Mouse (Mus musculus) testis, adult 2 months (tissue): ENCODE data around the gene Opa3. TPM values are rescaled to one million over a fixed set of nuclear protein-coding genes. Genes with fewer than 3 reads are reported as not detected.

Experiments used
- H3K27ac ChIP-seq: fragments of 200-500 bp; 2 replicates; pipeline ENCODE4 v1.5.1; 2012; ENCODE audit warnings: low read depth, low read length; ENCODE audit not compliant: control insufficient read depth, insufficient read depth
- H3K27me3 ChIP-seq: fragments of 200-500 bp; 2 replicates; pipeline ENCODE4 v1.6.1; 2012; ENCODE audit warnings: mild to moderate bottlenecking, low read length, moderate library complexity; ENCODE audit not compliant: control insufficient read depth, insufficient read depth
- H3K36me3 ChIP-seq: fragments of 200-500 bp; 2 replicates; pipeline ENCODE4 v1.6.1; 2012; ENCODE audit warnings: mild to moderate bottlenecking, low read length; ENCODE audit not compliant: control insufficient read depth, insufficient read depth
- H3K4me1 ChIP-seq: fragments of 200-500 bp; 2 replicates; pipeline ENCODE4 v1.6.1; 2012; ENCODE audit warnings: low read length; ENCODE audit not compliant: control insufficient read depth, insufficient read depth
- H3K4me3 ChIP-seq: fragments of 200-500 bp; 2 replicates; pipeline ENCODE4 v1.5.1; 2012; ENCODE audit warnings: low read depth, mild to moderate bottlenecking, low read length, moderate library complexity, mixed read lengths; ENCODE audit not compliant: control insufficient read depth
- CTCF ChIP-seq: fragments of 200-500 bp; IDR thresholded peaks from 2 replicates; pipeline ENCODE4 v1.5.1; 2012; ENCODE audit warnings: low read depth, mild to moderate bottlenecking, inconsistent platforms, low read length, moderate library complexity; ENCODE audit not compliant: control insufficient read depth, insufficient read depth, insufficient replicate concordance
- POLR2A ChIP-seq: fragments of 200-500 bp; IDR thresholded peaks from 2 replicates; pipeline ENCODE4 v1.6.1; 2012; ENCODE audit warnings: low read depth, mild to moderate bottlenecking, inconsistent platforms, low read length, moderate library complexity; ENCODE audit not compliant: control insufficient read depth
- polyA plus RNA-seq: library from polyadenylated mRNA; depleted of rRNA; stranded (reverse); fragments of >200 nt; gene quantifications from 2 replicates; pipeline ENCODE4 v1.2.3, GENCODE M21; 2012

The Opa3 gene
- polyA plus RNA-seq, 1 experiment: 13.6 TPM

DNA sequence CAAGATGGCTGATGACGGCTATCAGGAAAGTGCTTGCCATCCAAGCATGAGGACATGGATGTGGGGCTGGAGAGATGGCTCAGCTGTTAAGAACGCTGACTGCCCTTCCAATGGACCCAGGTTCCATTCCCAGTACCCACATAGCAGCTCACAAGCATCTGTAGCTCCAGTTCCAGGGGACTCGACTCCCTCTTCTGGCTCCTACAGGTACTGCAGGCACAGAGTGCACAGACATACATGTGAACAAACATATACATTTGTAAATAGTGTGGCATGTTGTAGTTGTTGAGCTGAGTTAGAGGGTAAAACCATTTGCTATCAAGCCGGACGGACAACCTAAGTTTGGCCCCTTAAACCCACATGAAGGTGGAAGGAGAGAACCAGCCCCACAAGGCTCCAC is 18.1 kb upstream of the Opa3 start:
- TF ChIP-seq POLR2A (no peak), CTCF (peak; percentile 59; the same call in 1 of the 2 replicates)
- H3K36me3 ChIP-seq: no peaks in the 10 kb centered on the region
- H3K27ac ChIP-seq: no peak overlapping the region
- H3K4me1 ChIP-seq: peaks cover 5% of the 10 kb centered on the region
- H3K4me3 ChIP-seq: no peak overlapping the region
- no peaks in the 10 kb centered on the region for H3K27me3 ChIP-seq

DNA sequence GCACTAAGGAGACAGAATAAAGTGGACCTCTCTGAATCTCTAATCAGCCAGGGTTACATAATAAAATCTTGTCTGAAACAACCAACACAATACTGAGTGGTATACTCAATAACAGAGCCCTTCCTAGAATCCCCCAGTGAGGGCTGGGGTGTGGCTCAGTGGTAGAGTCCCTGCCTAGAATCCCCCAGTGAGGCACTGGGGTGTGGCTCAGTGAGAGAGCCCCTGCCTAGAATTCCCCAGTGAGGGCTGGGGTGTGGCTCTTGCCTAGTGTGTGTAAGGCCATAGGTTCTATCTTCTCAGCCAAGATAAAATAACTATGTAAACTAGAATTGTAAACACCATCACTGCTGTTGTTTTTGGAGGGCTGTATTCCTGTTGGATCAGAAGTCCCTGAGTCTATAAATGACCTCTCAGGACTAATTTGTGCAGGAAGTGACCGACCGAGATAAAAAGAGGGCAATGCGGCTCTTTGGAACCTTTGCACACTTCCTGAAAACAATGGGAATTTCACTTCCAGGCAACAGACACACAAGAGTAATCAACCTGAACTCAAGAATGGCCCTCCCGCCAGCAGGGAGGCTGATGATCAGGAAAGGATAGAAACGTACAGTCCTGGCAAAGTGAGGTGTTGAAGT is 17.0 kb upstream of the Opa3 start:
- no peaks in the 10 kb centered on the region for H3K36me3 ChIP-seq
- no peak overlapping the region for H3K27ac ChIP-seq
- peaks cover 8% of the 10 kb centered on the region for H3K4me1 ChIP-seq
- TF ChIP-seq CTCF (no peak), POLR2A (no peak)
- H3K27me3 ChIP-seq: no peaks in the 10 kb centered on the region
- no peak overlapping the region for H3K4me3 ChIP-seq

DNA sequence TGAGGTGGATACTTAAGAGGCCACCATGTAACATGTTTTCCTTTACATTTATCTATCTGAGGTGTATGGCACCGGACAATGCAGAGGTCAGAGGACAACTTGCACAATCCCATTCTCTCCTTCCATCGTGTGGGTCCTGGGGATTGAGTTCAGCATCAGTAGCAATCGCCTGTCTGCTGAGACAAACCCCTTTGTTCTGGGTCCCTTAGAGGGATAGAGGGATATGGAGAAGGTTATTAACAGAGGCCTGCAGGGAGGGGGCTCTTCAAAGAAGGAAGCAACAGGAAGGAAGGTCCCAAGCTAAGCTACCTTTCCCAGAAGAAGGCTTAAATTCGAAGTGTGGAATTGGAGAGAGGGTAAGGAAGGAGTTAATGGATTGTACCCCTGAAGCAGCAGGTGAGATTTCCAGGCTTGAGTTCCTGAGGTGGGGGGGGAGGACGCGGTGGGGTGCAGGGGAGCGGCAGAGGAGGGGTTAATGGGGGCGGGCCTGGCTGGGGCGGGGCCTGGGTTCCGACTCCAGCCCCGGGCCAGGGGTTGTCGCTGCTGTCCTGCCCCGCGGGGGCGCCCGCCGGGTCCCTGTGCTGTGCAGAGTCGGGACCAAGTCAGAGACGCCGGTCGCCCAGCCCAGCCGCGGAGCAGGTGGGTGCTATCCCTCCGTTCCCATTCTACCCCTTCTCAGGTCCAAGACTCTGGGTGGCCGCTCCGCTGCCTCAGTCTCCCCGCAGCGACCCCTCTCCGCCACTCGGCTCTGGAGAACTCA is 16.0 kb upstream of the Opa3 start, which contains the start of gene Gpr4:
Gene Gpr4 (plus strand): TSS at position 543 of the 760 bp plus-strand sequence.
- no peaks in the 10 kb centered on the region for H3K27me3 ChIP-seq
- peak within 1 kb of the TSS; percentile 48; the same call in 1 of the 2 replicates for H3K4me3 ChIP-seq
- H3K4me1 ChIP-seq: peaks cover 12% of the 10 kb centered on the region
- TF ChIP-seq CTCF (no peak), POLR2A (no peak)
- H3K27ac ChIP-seq: no peak within 1 kb of the TSS
- no peaks in the 10 kb centered on the region for H3K36me3 ChIP-seq

DNA sequence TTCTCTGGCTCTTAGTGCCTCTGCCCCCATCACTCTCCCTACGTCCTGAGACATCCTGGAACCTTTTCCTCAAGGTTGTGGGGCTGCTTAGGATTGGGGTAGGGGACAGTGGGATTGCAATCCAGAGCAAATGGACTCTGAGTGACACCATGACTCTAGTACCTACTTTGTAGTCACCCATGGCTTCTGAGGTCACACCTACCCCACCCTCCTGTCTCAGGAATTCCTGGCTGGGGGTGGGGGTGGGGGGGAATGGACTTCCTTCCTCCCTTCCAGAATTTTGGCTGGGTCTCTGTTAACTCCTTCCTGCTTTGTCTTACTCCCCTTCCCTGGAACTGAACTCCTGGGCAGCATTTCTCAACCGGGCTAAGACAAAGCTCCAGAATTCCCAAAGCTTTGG is 14.7 kb upstream of the Opa3 start:
- Histone ChIP-seq H3K36me3 (no peaks in the 10 kb centered on the region), H3K4me1 (peaks cover 12% of the 10 kb centered on the region), H3K27ac (no peak overlapping the region), H3K27me3 (no peaks in the 10 kb centered on the region), H3K4me3 (no peak overlapping the region)
- TF ChIP-seq POLR2A: no peak
- TF ChIP-seq CTCF: no peak

DNA sequence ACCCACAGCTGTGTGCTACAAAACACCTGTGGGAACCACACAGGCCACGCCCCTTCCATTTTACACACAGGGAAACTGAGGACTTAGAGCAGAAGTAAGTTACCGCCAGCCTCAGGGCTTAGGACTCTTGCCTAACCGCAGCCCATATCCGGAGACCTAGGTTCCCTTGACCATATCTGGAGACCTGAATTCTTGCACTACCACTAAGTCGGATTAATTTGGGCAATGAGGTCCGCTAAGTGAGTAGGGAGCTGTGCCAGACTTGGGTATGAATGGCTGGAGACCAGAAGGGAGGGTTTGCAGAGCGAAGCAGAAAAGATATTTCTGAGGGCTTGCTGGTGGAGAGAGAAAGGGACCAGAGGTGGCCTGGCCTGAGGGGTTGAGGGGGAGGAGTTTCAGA is 13.8 kb upstream of the Opa3 start:
- peaks cover 12% of the 10 kb centered on the region for H3K4me1 ChIP-seq
- no peaks in the 10 kb centered on the region for H3K27me3 ChIP-seq
- H3K36me3 ChIP-seq: no peaks in the 10 kb centered on the region
- no peak overlapping the region for H3K27ac ChIP-seq
- TF ChIP-seq CTCF (no peak), POLR2A (no peak)
- H3K4me3 ChIP-seq: no peak overlapping the region

DNA sequence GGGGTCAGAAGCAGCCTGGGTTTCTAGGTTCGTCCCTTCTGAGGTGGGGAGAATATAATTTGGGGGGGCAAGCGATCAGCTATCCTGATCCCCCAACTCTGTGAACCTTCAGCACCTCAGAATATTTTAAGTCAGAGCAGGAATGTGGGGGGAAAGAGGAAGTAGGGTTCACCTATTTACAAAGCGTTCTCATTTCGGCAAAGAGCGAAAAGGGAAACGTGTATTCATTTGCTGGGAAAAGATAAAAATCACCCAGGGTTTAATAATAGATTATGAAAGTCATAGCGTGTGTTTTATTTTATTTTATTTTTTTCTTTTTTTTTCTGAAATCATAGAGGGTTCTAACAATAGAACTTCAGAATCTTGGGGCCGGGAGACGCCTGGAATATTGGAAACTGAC is 13.2 kb upstream of the Opa3 start:
- no peak overlapping the region for H3K4me3 ChIP-seq
- no peak overlapping the region for H3K27ac ChIP-seq
- H3K4me1 ChIP-seq: peaks cover 12% of the 10 kb centered on the region
- TF ChIP-seq CTCF: no peak
- H3K36me3 ChIP-seq: no peaks in the 10 kb centered on the region
- H3K27me3 ChIP-seq: no peaks in the 10 kb centered on the region

DNA sequence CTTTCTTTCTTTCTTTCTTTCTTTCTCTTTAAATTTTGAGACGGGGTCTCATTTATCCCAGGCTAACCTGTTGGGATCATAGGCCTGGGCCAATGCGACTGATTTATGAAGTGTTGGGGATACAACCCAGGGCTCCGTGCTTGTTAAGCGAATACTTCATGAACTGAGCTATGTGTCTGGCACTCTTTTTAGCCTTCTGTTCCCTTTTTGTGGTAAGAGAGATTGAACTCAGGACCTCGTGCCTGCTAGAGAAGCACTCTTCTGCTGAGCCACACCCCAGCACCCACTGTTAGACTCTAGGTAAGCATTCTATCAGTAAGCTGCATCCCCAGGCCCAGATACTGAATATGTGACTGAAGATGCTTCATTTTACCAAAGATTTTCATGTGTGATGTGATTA is 10.6 kb upstream of the Opa3 start:
- peaks cover 17% of the 10 kb centered on the region for H3K4me1 ChIP-seq
- H3K27ac ChIP-seq: no peak overlapping the region
- H3K36me3 ChIP-seq: no peaks in the 10 kb centered on the region
- H3K4me3 ChIP-seq: no peak overlapping the region
- H3K27me3 ChIP-seq: no peaks in the 10 kb centered on the region
- no peak for TF ChIP-seq CTCF
- no peak for TF ChIP-seq POLR2A
